Mouse (Mus musculus) kidney, postnatal 14 days (tissue): ENCODE measurements around the gene Camkv.
A peak's percentile ranks its signal among the peaks of the same experiment; 100 is the strongest.

Experiments
- DNase-seq: peaks from one replicate; pipeline ENCODE4 v3.0.0; 2022; ENCODE audit warnings: mixed read lengths

The Camkv gene

DNA sequence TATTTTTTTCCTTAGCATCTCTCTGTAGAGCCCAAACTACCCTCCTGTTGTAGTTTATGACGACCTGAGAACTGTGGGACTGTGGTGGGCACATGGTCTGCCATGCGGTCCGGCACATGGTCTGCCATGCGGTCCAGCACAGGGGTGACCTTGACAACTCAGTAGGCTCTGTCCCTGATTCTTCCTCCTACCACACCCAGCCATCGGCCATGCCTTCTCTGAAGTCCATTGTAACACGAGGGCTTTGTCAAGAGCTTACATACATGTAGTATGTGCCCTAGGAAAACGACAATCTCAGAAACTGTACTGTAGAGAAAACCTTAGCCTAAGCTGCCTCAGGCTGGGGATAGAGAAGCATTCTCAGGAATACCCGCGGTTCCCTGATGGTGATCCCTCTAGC is 29.2 kb downstream of the Camkv start:
- no peak for DNase-seq

DNA sequence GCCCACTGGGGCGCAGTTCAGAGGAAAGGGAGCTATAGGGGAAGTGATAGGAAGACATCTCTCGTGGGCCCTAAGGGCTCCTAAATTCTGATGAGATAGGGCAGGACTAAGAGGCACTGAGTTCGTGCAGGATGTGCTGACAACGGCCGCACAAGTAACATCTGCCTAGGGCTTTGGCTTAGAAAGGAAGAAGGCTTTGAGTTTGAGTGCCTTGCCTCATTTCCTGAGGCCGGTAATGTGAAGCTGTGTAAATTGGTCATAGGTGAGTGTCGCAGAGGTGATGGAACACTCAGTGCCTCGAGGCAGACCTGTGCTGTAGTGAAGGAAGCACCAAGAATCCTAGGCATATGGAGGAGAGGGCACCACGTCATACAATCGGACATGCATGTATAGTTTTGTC is 31.2 kb downstream of the Camkv start:
- no peak for DNase-seq

- DNase-seq: peak; percentile 23
Measured at GRCm38 (mm10) chr9:107967437-107967836, 32.0 kb downstream of the Camkv start.

DNA sequence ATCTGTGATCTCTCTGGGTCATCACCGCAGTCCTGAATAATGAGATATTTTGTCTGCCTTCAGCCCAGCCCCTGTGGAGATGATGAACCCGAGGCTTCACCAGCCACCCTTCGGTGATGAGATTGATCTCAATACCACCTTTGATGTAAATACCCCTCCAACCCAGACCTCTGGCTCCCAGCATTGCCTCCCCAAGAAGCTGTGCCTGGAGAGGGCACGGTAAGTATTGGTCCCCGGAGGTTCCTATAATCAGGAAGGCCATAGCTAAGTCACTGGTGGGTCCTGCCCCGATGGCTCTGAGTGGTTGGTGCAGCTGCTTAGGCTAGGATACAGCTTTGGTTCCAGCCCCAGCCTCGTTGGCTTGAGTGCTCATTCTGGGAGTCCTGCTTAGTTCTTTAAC is 33.1 kb downstream of the Camkv start:
- no peak for DNase-seq

DNA sequence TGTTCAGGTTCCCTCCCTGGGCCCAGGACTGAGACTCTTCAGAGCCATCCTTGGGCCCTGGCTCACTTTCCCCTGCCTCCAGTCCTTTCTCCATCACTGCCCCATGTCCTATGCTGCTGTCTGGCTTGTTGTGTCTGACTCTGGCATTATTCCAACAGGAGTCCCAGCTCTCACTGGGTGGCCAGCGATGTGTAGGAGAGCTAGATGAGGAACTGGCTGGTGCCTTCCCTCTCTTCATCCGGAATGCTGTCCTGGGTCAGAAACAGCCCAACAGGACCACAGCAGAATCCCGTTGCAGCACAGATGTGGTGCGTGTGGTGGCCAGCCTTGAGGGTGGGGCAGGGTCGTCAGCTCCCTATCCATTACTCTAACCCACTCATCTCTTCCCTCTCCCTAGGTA is 34.8 kb downstream of the Camkv start:
- DNase-seq: no peak

- no peak for DNase-seq
Measured at GRCm38 (mm10) chr9:107971690-107972541, 36.4 kb downstream of the Camkv start.

DNA sequence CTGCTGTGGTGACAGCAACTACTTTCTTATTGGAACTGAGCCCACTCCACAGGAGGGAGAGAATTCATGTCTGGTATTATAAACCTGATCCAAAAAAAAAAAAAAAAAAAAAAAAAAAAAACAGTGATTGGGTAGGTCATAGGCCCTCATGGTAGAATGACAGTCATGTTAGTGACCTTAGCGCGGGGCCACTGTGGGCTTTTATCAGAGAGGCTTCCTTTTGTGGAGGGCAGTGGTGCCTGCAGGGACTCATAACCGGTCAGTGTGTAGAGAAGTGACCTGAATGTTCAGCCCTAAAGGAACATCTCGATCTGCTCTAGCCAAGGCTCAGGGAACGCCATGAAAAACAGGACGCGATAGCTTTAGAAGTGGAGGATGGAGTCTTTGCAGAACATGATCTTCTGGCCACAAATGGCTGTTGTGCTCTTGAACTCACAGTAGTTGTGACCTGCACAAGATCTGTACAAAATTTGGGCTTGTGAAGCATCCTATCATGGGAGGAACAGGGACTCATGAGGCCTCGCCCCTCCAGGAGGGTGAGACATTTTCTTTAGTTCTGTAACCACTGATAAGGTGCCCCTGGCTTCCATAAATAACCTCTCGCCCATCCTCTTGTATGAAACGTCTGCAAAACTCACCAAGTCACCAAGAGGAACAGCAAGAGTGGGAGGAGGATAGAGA is 39.2 kb downstream of the Camkv start:
- no peak for DNase-seq

GRCm38 (mm10) chr9:107975399-107976386 is 40.2 kb downstream of the Camkv start, which contains the start of gene Uba7:
TSS of gene Uba7 (plus strand) at chr9:107975505.
- DNase-seq: peak; percentile 44

DNA sequence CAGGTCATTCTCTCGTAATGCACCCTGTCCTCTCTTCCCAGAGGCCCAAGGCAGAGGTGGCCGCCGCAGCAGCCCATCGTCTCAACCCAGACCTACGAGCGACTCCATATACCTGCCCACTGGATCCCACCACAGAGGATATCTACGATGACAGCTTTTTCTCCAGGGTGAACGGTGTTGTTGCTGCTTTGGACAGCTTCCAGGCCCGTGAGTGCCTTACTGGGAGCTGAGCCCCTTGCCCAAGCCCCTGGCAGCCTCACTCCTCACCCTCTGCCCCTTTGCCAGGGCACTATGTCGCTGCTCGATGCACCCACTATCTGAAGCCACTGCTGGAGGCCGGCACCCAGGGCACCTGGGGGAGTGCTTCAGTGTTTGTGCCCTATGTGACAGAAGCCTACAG is 43.3 kb downstream of the Camkv start:
- DNase-seq: no peak

GRCm38 (mm10) chr9:107981684-107982605 is 46.5 kb downstream of the Camkv start:
- DNase-seq: peak; percentile 73

DNA sequence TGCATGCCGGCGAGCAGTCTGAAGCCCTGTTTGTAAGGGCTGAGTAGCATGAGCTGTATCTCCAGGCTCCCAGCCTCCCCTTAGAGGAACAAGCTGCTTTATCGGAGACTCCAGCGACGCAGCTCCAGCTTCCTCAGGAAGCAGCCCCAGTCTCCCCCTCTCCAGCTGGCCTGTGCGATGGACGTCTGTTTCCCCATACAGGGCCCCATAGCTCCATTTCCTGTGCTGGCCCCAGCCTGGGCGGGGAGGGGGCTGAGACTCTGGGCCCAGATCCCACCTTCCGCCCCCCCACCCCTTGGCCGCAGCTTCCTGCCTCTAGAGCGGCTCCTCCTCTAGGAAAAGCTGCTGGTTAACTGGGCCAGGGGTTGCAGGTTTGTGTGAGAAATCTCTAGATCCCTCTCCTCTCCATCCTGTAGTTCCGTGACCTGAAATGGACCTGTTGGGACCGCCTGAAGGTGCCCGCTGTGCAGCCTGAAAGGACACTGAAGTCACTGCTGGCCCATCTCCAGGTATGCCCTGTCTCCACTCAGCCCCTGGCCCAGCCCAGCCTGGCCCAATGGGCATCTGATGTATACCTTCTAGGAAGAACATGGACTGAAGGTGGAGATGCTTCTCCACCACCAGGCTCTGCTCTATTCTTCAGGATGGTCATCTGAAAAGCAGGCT is 47.3 kb downstream of the Camkv start, which contains the start of gene Gm20661:
Gm20661 (plus strand) TSS at position 378 of the 666 bp plus-strand sequence.
- peak; percentile 90 for DNase-seq

DNA sequence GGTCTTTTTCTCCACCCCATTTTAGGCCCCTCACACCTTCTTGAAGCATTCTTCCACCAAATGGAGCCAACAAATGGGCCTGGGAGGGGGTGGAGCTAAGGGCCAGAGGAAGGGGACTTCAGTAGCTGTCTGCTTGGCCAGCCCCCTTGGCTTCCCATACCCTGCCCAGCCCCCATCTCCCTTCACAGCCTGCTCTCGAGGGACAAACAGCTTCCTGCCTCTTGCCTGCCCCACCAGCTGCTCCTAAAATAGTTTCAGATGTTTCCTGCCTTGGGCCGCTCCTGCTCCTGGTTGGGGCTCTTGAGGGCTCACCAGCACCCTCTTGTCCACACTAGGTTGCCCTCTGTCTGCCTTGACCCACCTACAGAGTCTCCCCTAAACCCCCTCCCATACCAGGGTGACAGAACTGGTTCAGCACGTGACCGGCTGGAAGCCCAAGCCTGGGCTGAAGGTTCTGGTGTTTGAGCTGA is 48.0 kb downstream of the Camkv start:
- peak; percentile 93 for DNase-seq

GRCm38 (mm10) chr9:107984052-107984753 is 48.7 kb downstream of the Camkv start:
- DNase-seq: peak; percentile 33

GRCm38 (mm10) chr9:107984754-107985055 is 49.2 kb downstream of the Camkv start:
- peak; percentile 17 for DNase-seq

GRCm38 (mm10) chr9:107985131-107986119 is 50.0 kb downstream of the Camkv start, which contains the start of gene Inka1:
TSS of gene Inka1 (minus strand) at chr9:107985879.
- peak; percentile 94 for DNase-seq

- DNase-seq: peak; percentile 87
Measured at GRCm38 (mm10) chr9:107986376-107986775, 50.9 kb downstream of the Camkv start.

DNA sequence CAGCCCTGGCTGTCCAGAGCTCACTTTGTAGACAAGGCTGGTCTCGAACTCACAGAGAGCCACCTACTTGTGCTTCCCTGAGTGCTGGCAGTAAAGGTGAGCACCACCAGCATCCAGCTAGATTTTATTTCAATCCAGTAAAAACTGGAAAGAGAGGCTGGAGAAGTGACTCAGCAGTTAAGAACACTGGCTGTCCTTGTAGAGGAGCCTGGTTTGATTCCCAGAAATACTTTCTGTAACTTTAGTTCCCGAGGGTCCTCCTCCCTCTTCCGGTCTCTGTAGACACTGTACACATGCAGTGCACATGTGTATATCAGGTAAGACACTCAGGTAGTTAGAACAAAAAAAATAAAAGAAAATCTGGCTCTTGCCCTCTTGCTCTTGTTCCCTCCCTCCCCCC is 52.5 kb downstream of the Camkv start:
- no peak for DNase-seq

DNA sequence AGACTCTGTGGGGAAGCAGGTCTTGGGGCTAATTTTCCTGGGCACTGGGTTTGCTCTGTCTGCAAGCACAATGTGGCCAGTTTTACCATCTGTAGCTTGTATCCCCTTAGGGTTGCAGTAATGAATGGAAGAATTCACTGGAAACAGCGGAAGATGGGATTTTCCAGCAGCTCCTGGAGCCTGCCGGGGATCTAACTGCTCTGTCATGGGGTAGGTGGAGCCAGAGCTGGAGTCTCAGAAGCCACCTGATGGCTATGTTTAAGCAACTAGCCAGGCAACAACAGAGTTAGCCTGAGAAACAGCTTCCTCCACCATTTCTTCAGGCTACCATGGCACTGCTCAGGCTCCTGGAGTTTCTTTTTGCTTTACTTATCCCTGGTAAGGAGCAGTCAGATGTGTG is 56.7 kb downstream of the Camkv start, which contains the start of gene Cdhr4:
Cdhr4 (plus strand) TSS at position 301 of the 400 bp plus-strand sequence.
- no peak for DNase-seq

DNA sequence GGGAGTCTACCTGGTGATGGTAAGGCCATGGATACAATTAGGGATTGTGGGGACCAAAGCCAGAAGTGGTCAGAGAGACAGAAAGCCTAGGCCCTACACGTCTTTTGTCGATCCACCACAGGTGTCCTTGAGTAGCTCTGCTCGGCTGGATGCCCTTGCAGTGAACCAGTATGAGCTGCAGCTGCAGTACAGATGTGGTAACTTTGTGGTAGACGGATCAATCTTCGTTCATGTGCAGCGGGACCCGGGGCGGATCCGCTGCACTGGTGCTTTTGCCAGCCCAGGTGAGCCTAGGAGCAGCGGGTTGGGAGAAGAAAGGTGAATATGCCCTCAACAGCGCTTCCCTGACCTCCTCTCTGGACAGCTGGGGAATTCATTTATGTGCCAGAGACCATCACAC is 57.5 kb downstream of the Camkv start:
- no peak for DNase-seq
